Mouse (Mus musculus) mouse trophoblast stem cell (cell line): ENCODE data around the gene Kcnq1.

Experiments
- in situ Hi-C, 2 experiments: fragments of 300-500 bp; cut with MseI, MboI; formaldehyde crosslinking; loops; 2 replicates in 1 of 2; 3 replicates in 1 of 2; pipeline ENCODE4 v1.15.1; 2025

Gene Kcnq1

GRCm38 (mm10) chr7:143180761-143181160, 74.6 kb downstream of the Kcnq1 start:
- in situ Hi-C loops = no loop called here

DNA sequence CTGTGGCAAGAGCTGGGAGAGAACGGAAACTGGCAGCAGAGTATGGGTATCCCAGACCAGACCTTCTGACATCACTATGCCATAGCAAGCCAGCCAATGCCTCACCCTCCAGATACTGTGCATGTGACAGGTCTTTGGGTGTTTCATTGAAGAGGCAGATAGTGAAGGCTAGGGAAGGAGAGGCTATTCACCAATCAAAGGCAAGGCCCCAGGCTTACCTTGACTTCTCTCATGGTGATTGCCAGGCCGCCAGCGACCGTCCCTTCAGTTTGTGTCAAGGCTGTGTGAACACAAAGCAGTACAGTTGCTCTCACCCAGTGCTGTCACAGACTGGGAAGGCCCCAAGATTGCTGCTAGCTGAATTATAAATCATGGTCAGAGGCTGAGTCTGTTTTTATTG, 75.1 kb downstream of the Kcnq1 start:
- in situ Hi-C loops = no loop called here

GRCm38 (mm10) chr7:143185506-143185905, 79.3 kb downstream of the Kcnq1 start:
- in situ Hi-C loops = no loop called here

DNA sequence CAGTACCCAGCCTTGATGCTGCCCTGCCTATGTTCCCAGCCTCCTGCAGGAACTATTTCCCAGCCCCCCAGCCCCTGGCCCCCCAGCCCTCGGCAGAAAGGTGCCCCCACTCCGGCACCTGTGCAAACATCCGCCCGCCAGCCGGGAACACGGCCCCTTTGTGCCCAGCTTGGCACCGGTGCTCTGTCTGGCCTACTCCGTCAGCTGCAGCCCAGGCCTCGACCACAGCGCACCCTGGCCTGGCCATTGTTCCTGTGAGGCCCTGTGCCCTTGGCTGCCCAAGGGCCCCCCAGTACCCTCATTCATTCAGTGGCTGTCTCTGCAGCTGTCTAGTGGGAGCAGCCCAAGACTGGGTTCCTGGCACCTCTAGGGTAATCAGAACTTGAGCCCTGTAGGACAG, 80.2 kb downstream of the Kcnq1 start:
- in situ Hi-C loops = no loop called here

GRCm38 (mm10) chr7:143187181-143187580, 81.0 kb downstream of the Kcnq1 start:
- in situ Hi-C loops = no loop called here

GRCm38 (mm10) chr7:143188589-143188988, 82.4 kb downstream of the Kcnq1 start:
- in situ Hi-C loops = no loop called here

DNA sequence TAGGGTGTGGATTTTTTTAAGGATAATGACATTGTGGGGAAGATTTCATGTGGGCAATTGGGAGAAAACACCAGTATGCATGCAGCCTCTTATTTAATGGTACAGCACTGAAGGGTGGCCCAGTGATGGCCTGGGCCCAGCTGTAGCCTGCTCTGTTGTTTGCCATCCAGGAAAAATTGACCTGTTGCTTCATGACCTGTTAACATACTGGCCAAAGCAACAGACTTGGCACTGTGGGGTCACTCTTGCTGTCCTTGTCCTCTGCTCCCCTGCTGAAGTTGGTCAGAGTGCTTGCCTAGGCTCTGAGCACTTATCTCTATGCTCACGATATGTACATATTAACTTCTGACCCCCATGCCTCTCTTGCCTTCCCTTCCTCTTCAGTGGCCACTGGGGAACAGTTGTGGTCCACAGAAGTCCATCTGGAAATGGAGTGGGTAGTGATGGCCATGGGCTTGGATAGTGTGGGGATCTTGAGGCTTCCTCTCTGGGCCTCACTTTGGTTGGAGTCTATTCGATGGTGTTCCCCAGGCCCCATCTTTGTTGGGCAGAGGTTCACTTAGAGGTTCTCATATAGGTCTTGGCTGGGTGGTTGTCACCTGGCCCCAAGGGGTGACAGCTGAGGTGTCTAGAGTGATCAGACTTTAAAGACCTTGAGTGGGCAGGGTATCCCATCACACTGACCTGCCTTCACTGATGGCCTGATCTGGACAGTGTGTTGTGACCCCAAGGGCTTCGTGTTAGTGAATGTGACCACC, 84.0 kb downstream of the Kcnq1 start:
- in situ Hi-C loops = no loop called here

GRCm38 (mm10) chr7:143190911-143191310, 84.7 kb downstream of the Kcnq1 start:
- in situ Hi-C loops = no loop called here

DNA sequence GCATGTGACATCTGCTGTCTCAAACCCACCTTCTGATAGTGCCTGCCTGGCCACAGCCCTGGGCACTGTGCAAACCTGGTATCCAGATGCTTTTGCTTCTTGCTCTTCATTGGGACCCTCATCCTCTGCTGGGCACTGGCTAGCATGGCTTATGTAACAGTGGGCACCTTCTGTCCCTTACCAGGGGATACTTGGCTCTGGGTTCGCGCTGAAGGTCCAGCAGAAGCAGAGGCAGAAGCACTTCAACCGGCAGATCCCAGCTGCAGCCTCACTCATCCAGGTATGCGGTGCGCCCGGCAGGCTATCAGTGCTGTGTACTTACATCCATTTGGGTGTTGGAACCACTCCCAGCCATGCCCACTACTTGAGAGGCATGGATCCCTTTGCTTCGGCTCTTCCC, 86.2 kb downstream of the Kcnq1 start:
- in situ Hi-C loops = no loop called here

GRCm38 (mm10) chr7:143194064-143194463, 87.9 kb downstream of the Kcnq1 start:
- in situ Hi-C loops = no loop called here

DNA sequence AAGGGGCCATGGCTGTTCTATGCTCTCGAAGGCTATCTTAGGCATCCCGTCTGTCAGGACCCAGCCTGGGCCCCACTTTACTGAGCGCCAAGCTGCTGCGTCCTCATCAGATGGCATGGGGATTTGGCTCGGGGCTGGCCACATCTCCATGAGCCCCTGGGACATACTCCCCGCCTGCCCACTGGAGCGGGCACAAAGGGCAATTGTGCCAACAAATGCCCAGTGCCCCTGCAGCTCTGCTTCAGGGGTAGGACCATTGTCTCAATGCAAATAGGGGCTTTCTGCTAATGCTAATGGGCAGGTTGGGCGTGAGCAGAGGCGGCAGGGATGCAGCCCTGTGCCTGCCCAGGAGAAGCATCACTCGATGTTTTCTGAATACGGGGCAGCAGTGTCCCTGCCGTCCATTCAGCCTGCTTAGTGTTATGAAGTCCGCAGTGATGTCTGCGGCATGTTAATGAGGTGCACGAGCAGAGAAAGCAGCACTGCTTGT, 91.8 kb downstream of the Kcnq1 start:
- in situ Hi-C loops = no loop called here

DNA sequence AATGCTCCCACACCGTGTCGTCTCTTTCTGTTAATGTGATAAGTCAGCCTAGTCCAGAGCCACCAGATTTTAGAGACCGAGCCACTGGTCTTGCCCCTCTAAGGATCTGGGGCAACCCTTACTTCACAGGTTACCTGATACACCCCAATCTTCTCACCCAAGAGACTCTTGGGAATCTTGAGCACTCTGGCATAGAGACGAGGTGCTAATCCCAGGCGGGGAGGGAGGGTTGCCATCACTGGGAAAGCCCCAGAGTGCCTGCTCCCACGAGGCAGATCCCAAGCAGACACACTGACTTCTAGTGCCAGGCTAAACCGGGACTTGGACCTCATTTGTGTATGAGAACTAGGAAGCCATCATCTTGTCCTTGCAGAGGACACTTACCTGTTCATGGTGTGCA, 92.3 kb downstream of the Kcnq1 start:
- in situ Hi-C loops = no loop called here

DNA sequence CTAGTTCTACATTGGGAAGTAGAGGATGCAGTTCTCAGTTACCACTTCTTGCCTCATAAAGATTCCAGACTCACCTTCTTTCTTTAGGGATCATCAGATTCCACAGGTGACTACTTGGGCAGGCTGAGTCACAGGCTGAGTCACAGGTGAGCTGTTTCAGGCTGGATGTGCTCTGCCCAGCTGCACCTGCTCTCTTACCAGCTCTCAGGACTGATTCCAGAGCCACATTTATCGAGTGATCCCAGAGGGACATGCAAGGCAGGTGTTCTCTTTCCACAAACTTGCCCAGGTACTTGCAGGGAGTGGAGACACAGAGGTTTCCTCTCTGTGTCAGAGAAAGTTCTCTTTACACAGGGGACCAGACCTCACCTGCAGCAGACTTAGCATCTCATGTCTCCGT, 95.1 kb downstream of the Kcnq1 start:
- in situ Hi-C loops = no loop called here

DNA sequence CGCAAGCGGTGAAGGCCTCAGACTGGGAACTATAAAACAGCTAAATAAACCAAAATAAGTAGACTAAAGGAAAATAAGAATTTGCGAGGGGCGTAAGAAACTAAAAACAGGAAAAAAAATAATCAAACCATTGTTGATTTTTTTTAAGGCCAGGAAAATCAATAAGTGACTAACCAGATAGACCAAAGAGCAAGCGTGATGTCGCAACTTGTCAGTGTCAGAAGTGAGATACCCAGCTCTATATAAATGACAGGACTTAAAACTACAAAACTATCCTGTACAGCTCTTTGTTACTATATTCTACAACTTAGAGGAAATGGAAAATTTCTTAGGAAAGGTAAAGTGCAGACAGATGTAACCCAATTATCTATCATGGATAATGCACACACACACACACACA, 97.7 kb downstream of the Kcnq1 start:
- in situ Hi-C loops = no loop called here

- in situ Hi-C loops = no loop called here
Observed at GRCm38 (mm10) chr7:143207044-143207443, 100.9 kb downstream of the Kcnq1 start.

DNA sequence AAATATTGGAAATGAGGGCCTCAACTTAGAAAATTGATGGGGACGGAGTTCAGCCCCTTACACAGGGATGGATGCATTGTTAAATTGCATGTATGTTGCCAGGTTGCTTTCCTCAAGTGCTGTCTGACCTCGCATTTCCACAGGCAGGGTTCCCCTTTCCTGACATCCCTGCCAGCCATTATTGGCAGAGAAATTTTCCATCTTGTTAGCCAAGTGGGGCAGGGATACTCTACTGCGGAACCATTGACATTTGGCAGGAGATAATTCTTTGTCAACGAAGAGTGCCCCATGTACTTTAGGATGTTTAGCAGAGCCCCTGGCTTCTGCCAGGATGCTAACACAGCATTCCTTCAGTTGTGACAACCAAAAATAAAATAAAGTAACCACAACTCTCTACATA, 104.6 kb downstream of the Kcnq1 start:
- in situ Hi-C loops = no loop called here

GRCm38 (mm10) chr7:143251206-143251605, 145.0 kb downstream of the Kcnq1 start:
- in situ Hi-C loops = no loop called here

- in situ Hi-C loops = no loop called here
Observed at GRCm38 (mm10) chr7:143253126-143253871, 147.1 kb downstream of the Kcnq1 start.

DNA sequence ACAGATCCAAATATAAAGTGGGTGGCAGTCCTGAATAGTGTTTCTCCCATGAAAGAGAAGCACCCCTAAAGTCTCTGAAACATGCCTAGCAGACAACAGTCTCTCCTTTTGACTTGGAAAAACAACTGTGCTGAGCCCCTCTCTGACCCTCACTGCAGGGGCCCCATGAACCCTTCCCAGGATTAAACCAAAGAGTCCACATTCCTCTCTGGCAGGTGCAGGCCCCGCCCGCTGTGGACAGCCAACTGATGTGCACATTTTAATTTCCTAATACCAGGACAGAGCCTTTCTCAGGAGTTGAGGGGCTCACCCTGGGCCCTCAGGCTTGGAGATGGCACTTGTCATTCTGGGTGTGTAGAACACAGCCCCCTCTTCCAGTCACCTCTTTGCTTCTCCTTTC, 148.7 kb downstream of the Kcnq1 start:
- in situ Hi-C loops = no loop called here

GRCm38 (mm10) chr7:143261246-143261645, 155.1 kb downstream of the Kcnq1 start:
- in situ Hi-C loops = no loop called here

DNA sequence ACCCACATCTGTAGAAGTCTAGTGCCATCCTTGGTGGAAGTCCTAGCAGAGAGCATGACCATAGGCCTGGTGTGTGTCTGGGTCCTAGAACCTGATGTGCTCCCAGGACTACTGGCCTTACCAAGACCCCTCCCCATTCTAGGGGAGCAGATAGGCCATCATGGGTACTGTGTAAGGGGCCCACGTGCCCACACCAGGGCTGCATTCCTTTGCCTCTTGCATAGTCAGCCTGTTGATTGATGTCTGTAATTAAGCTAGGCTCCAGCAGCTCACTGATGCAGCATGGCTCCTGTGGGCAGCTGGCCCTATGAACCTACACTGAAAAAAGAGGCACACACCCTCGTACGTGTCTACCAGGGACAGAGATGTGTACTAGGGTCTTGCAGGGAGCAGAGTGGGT, 157.4 kb downstream of the Kcnq1 start:
- in situ Hi-C loops = no loop called here

DNA sequence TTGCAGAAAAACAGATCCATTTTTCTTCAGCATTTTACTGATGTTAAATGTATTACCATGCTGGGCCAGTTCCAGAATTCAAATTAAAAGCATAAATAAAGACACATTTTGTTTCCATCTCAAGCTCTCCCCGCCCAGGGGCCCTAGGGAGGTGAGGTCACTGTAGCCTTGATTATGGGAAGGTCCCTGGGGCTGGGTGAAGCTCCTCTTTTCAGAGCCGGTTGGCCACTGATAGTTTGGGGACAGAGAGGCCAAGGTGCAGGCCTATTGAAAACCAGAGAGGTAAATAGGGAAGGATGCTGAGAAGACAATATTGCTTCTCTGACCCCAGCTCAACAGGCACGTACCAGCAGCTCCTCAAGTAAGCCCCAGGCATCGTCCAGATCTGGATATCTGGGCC, 157.8 kb downstream of the Kcnq1 start:
- in situ Hi-C loops = no loop called here

DNA sequence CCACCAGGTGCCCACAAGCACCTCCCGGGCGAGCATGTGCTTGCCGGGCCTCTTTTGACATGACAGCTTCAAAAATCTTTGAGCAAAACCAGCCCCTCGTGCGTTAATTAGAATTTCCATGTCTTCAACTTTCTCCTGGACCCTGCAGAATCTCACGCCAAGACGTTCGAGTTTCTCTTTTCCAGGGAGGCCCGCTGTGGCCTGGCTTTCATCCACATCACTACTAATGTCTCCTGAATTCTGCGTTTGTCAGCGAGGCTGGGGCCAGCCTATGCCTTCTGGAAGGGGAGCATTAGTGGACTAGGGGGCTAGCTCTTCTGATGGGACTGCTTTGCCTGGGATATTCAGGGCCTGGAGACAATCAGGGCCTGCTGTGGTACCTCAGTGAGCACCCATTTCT, 159.2 kb downstream of the Kcnq1 start:
- in situ Hi-C loops = no loop called here
